Mouse (Mus musculus) liver, embryonic 15.5 days (tissue): ENCODE data around the gene Trim7. TPM values are rescaled to one million over a fixed set of nuclear protein-coding genes. Genes with fewer than 3 reads are reported as not detected.
A peak's percentile ranks its signal among the peaks of the same experiment; 100 is the strongest.

Source experiments
- ATAC-seq: fragments of 200-750 bp; cut with Nextera tagmentation; 2 replicates; pipeline ENCODE4 v1.8.0; 2017; ENCODE audit warnings: moderate number of reproducible peaks, mild to moderate bottlenecking, moderate library complexity; ENCODE audit not compliant: insufficient read depth
- H3K27ac ChIP-seq: fragments of 300-500 bp; sonication (generic); replicated peaks from 2 replicates; pipeline ENCODE4 v1.5.1; 2015; ENCODE audit warnings: mild to moderate bottlenecking, inconsistent platforms
- H3K27me3 ChIP-seq: fragments of 300-500 bp; sonication (generic); 2 replicates; pipeline ENCODE4 v1.6.1; 2015; ENCODE audit warnings: mild to moderate bottlenecking, inconsistent platforms
- H3K36me3 ChIP-seq: fragments of 300-500 bp; sonication (generic); replicated peaks from 2 replicates; pipeline ENCODE4 v1.6.1; 2015; ENCODE audit warnings: moderate library complexity, mild to moderate bottlenecking, inconsistent platforms
- H3K4me1 ChIP-seq: fragments of 300-500 bp; sonication (generic); replicated peaks from 2 replicates; pipeline ENCODE4 v1.6.1; 2015; ENCODE audit warnings: inconsistent platforms
- H3K4me2 ChIP-seq: fragments of 300-500 bp; sonication (generic); 2 replicates; pipeline ENCODE4 v1.6.1; 2015; ENCODE audit warnings: moderate library complexity, mild to moderate bottlenecking, inconsistent platforms
- H3K4me3 ChIP-seq: fragments of 300-500 bp; sonication (generic); replicated peaks from 2 replicates; pipeline ENCODE4 v1.5.1; 2015; ENCODE audit warnings: mild to moderate bottlenecking, inconsistent platforms
- H3K9ac ChIP-seq: fragments of 300-500 bp; sonication (generic); 2 replicates; pipeline ENCODE4 v1.6.1; 2015; ENCODE audit warnings: moderate library complexity, mild to moderate bottlenecking, inconsistent platforms
- H3K9me3 ChIP-seq: fragments of 300-500 bp; sonication (generic); replicated peaks from 2 replicates; pipeline ENCODE4 v1.6.1; 2016; ENCODE audit warnings: inconsistent platforms
- WGBS: fragments of 180-500 bp; shearing (Covaris S2); methylation state at CpG from one replicate; pipeline ENCODE4 v1.1.7; 2015; ENCODE audit warnings: mixed read lengths; ENCODE audit not compliant: insufficient replicate concordance; 5-methylcytosine and 5-hydroxymethylcytosine counted together
- polyA plus RNA-seq: library from polyadenylated mRNA; unstranded; fragments of >200 nt; fragmentation: Nextera tagmentation; extraction: Ambion mirVana; gene quantifications from 2 replicates; pipeline ENCODE4 v1.2.1, GENCODE M21; 2015

Gene Trim7
- polyA plus RNA-seq, 1 experiment from 2014 or later, result 0.09 TPM

DNA sequence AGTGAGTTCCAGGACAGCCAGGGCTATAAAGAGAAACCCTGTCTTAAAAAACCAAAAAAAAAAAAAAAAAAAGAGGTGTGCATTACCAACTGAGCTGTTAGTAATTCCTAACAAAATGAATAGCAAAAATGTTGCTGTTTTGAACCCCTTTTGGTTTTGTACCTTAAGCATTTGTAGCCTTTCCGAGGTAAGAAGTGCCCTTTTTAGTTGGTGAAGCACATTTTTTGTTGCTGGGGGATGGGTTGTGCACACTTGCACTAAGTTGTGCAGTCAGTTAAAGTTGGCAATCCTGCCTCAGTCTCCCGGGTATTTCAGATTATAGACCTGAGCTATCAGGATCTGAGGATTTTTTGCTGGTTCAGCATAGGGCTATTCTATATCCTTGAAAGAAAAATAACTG is 21.0 kb upstream of the Trim7 start:
- no peaks in the 10 kb centered on the region for H3K9me3 ChIP-seq
- no peak overlapping the region for H3K4me2 ChIP-seq
- no peak overlapping the region for H3K9ac ChIP-seq
- peaks cover 46% of the 10 kb centered on the region for H3K4me1 ChIP-seq
- WGBS, result 78% methylated on average over 2 of the region's 2 CpGs
- no peak for ATAC-seq
- peaks cover 85% of the 10 kb centered on the region for H3K36me3 ChIP-seq
- H3K27ac ChIP-seq, result no peak overlapping the region
- H3K4me3 ChIP-seq, result no peak overlapping the region
- no peaks in the 10 kb centered on the region for H3K27me3 ChIP-seq

DNA sequence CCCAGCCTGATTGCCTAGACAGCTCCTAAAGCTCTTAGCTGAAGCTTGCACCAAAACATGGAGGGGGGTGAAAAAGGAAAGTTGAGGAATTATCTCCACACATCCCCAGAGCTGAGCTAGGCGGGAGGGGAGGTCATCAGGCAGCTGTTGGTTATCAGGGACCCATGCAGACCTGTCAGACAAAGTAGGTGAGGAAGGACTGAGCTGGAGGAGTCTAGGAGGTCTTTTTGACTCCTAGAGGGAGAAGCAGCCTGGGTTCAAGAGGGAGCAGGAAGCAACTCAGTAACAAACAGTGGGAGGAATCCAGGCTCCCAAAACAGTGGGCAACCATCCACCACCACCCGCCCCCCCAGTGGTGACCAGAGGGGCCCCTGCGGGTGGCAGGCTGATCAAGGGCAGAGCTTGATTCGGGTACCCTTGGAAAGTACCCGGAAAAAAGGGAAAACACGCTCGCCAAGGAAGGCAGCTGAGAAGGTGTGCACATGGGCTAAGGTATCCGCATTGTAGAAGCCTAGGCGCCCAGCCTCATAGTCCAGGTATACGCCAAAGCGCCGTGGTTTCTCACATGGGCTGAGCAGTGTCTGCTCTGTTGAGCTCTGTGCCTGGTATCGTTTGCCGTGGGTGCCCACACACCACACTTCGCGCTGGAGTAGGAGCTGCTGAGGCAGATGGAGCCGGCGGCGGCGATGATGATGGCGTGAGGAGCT is 18.9 kb upstream of the Trim7 start:
- peak; percentile 38 for ATAC-seq
- Histone ChIP-seq H3K4me2 (no peak overlapping the region), H3K36me3 (peaks cover 100% of the 10 kb centered on the region), H3K9me3 (no peaks in the 10 kb centered on the region), H3K27ac (peak overlapping the region; percentile 38; the same call in 1 of the 2 replicates), H3K27me3 (no peaks in the 10 kb centered on the region), H3K9ac (no peak overlapping the region), H3K4me1 (peaks cover 34% of the 10 kb centered on the region), H3K4me3 (no peak overlapping the region)
- 53% methylated on average over 21 of the region's 21 CpGs for WGBS

DNA sequence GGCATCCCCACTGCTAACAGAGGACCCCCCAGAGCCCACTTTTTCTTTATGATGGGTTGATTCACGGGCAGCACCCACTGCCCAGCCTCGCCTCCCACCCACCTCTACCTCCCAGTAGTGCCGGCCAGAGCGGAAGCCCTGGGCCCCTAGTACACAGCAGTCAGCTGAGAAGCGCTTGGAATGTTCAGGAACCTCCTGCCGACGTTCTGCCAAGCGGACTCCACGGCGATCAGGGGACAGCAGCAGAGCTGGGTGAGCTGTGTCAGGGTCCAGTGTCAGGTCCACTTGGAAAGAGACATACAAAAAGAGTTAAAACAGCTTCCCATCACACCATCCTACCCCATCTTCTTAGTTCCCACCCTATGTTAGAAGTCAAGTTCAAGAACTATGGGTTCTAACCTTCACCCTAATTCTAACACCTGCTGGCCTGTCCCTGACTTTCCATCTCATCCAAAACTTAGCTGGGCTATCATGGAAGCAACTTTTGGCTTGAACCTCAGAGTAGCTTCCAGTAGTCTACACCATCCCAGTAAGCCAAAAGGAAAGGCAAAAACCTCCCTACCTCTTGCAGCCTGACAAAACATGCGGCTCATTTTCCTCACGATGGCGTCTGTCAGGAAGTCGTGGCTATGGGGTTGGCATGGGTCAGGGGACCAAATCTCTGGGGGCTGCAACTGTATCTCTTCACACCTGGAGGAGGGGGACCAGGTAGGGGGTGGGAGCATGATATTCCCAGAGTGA is 18.2 kb upstream of the Trim7 start:
- WGBS, result 48% methylated on average over 14 of the region's 14 CpGs
- H3K9ac ChIP-seq, result no peak overlapping the region
- peaks cover 100% of the 10 kb centered on the region for H3K36me3 ChIP-seq
- no peak overlapping the region for H3K4me3 ChIP-seq
- peaks cover 27% of the 10 kb centered on the region for H3K4me1 ChIP-seq
- peak overlapping the region; percentile 41; the same call in 1 of the 2 replicates for H3K27ac ChIP-seq
- no peaks in the 10 kb centered on the region for H3K27me3 ChIP-seq
- ATAC-seq, result peak; percentile 4; the same call in 1 of the 2 replicates
- no peaks in the 10 kb centered on the region for H3K9me3 ChIP-seq
- H3K4me2 ChIP-seq, result no peak overlapping the region

DNA sequence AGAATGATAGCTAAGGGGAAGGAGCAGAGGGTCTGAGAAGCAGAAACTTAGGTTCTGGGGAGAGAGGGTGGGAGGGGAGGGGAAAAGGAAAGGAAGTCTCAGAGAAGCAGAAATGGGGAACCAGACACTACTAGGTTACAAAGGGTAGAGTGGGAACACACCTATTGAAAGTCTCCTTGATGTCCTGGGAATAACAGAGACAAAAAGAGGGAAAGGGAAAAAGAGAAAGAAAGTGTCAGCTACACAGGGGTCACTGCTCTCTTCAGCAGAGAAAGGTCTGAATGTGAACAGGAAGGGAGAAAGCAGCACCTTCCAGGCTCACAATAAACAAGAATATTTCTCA is 17.7 kb upstream of the Trim7 start:
- H3K36me3 ChIP-seq, result peaks cover 100% of the 10 kb centered on the region
- no peaks in the 10 kb centered on the region for H3K27me3 ChIP-seq
- ATAC-seq, result no peak
- no peak overlapping the region for H3K4me3 ChIP-seq
- H3K4me2 ChIP-seq, result no peak overlapping the region
- H3K4me1 ChIP-seq, result peaks cover 22% of the 10 kb centered on the region
- H3K9ac ChIP-seq, result no peak overlapping the region
- H3K9me3 ChIP-seq, result no peaks in the 10 kb centered on the region
- H3K27ac ChIP-seq, result 0 out of 2 replicates have a peak overlapping the region, but pooled peaks have one; percentile 41

DNA sequence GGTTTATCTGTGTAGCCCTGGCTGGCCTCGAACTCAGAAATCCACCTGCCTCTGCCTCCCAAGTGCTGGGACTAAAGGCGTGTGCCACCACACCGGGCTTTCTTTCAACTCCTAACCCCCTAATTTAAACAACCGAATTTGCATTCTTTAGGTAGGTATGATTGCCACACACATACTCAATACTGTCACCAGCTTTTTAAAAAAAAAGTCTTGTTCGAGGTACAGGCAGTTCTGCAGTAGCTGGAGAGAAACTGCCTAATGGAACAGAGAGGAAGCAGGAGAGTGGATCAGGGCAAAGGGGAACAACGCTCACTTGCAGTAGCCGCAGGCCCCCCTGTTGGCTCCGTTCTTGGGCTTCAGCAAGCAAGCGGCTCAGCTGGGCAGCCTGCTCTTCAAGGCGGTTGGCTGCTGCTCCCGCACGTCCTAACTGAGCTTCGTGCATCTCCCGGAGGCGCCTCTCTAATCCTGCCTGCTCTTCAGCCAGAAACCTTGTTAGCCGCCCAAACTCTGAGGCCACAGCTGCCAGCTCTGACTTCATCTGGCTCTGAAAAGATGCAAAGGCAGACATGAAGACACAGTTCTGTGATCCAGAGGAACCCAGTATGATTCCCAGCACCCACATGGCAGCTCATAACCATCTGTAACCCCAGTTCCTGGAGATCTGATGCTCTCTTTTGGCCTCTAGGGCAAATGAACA is 17.1 kb upstream of the Trim7 start:
- H3K4me1 ChIP-seq, result peaks cover 22% of the 10 kb centered on the region; the same call in 1 of the 2 replicates
- no peaks in the 10 kb centered on the region for H3K27me3 ChIP-seq
- H3K27ac ChIP-seq, result 0 out of 2 replicates have a peak overlapping the region, but pooled peaks have one; percentile 15
- ATAC-seq, result no peak
- no peak overlapping the region for H3K4me3 ChIP-seq
- H3K9ac ChIP-seq, result no peak overlapping the region
- no peaks in the 10 kb centered on the region for H3K9me3 ChIP-seq
- H3K36me3 ChIP-seq, result peaks cover 99% of the 10 kb centered on the region
- WGBS, result 72% methylated on average over 16 of the region's 16 CpGs
- H3K4me2 ChIP-seq, result no peak overlapping the region

DNA sequence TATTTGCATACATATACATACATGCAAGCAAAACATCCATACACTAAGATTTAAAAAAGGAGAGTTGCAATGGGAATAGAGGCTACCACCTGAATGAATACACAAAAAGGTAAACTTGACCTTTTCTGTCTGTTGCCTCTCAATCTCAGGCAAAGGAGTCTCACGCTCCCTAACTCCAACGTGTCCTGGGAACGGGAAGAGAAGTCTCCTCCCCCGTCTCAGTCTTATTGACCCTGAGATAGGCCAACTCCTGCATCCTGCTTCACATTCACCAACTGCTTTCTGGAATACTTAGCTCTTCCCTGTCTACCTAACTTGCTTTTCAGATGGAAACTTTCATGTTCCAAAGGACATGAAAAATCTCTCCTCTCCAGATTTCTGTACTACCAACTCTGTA is 16.5 kb upstream of the Trim7 start:
- no peak overlapping the region for H3K27ac ChIP-seq

DNA sequence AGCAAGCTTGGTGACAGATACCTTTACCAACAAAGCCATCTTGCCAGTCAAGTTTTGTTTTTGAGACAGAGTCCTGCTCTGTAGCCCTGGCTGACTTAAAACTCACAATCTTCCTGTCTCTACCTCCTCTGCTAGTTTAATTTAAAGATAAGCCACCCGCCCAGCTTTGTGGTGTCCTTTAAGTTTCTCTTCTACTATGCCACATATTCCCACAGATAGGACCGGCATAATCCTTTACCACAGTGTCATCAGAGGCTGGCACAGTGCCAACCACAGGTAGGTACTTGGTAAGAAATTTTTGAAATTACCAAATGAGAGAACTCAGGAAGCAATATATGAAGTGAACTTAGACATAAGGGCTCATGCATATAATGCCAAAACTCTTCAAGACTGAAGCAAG is 15.8 kb upstream of the Trim7 start:
- H3K9me3 ChIP-seq, result no peaks in the 10 kb centered on the region
- no peak overlapping the region for H3K27ac ChIP-seq
- H3K4me2 ChIP-seq, result no peak overlapping the region
- no peak overlapping the region for H3K9ac ChIP-seq
- no peak for ATAC-seq
- no peaks in the 10 kb centered on the region for H3K27me3 ChIP-seq
- peaks cover 26% of the 10 kb centered on the region for H3K4me1 ChIP-seq
- H3K4me3 ChIP-seq, result no peak overlapping the region
- H3K36me3 ChIP-seq, result peaks cover 86% of the 10 kb centered on the region
- WGBS, result 35% methylated on average over 2 of the region's 2 CpGs

More for the DNA sequence above, 16.5 kb upstream of the Trim7 start:
- 71% methylated on average over 4 of the region's 4 CpGs for WGBS
- no peak overlapping the region for H3K4me3 ChIP-seq
- no peaks in the 10 kb centered on the region for H3K27me3 ChIP-seq
- H3K4me2 ChIP-seq, result no peak overlapping the region
- H3K4me1 ChIP-seq, result peaks cover 21% of the 10 kb centered on the region
- H3K9ac ChIP-seq, result no peak overlapping the region
- peaks cover 94% of the 10 kb centered on the region for H3K36me3 ChIP-seq
- no peak for ATAC-seq
- no peaks in the 10 kb centered on the region for H3K9me3 ChIP-seq

DNA sequence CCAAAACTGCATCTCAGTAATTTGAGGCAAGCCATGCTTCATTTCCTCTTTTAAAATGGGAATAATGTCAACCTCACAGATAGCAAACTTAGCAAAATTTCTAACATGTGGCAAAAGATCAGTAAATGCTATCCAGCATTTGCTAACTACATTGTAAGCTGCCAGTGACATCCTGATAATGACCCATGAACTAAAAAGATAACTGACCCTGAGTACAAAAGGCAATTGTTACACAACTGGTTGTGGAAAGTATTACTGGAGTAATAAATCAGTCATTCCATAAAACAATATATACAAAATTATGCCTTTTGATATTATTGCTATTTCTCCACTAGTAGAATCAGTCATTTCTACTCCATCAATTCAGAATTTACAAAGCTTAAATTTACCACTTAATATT is 12.2 kb upstream of the Trim7 start:
- Histone ChIP-seq H3K27me3 (no peaks in the 10 kb centered on the region), H3K36me3 (peaks cover 50% of the 10 kb centered on the region), H3K27ac (no peak overlapping the region), H3K4me1 (peaks cover 35% of the 10 kb centered on the region), H3K4me3 (no peak overlapping the region), H3K4me2 (no peak overlapping the region), H3K9ac (no peak overlapping the region), H3K9me3 (no peaks in the 10 kb centered on the region)
- ATAC-seq, result no peak

DNA sequence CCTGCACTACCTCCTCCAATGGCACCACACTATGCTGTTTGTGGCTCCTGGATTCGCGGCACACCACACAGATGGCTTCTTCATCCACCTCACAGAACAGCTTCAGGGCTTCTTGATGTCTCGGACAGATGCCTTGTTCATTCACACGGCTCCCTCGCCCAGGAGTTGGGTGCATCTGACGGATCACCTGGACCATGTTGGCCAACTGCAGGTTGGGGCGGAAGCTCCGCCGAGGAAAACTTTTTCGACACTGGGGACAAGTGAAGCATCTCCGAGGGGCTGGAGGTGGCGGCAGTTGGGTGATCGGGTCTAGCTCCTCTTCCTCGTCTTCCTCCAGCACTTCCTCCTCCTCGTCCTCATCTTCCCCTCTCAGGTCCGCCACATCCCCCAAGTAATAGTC is 10.1 kb upstream of the Trim7 start:
- Histone ChIP-seq H3K4me1 (peaks cover 42% of the 10 kb centered on the region), H3K9me3 (no peaks in the 10 kb centered on the region), H3K9ac (peak overlapping the region; percentile 85; the same call in 1 of the 2 replicates), H3K27me3 (no peaks in the 10 kb centered on the region), H3K4me3 (peak overlapping the region; percentile 83), H3K36me3 (peaks cover 29% of the 10 kb centered on the region), H3K27ac (peak overlapping the region; percentile 97; the same call in 1 of the 2 replicates), H3K4me2 (peak overlapping the region; percentile 93)
- 57% methylated on average over 16 of the region's 16 CpGs for WGBS
- ATAC-seq, result no peak

DNA sequence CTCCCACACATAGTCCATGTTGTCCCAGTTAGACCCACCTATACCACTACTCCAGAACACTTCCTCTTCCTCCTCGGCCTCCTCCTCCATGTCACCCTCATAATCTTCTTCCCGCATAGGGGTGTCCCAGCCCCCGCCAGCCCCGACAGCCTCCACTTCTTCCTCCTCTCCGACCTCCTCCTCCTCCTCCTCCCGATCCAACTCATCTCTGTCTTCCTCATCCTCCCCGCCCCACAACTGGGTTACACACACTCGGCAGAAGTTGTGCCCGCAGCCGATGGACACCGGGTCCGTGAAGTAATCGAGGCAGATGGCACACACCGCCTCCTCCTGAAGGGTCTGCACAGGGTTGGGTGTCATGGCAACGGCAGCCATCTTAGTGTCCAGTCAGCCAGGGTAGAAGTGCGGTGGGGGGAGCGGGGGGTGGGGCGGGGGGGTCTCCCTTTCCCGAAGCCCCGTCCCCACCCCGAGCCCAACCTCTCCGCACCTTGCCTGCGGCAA is 9.6 kb upstream of the Trim7 start:
- ATAC-seq, result no peak
- peak overlapping the region; percentile 83 for H3K4me3 ChIP-seq
- peak overlapping the region; percentile 85 for H3K9ac ChIP-seq
- H3K27ac ChIP-seq, result peak overlapping the region; percentile 97
- no peaks in the 10 kb centered on the region for H3K9me3 ChIP-seq
- peak overlapping the region; percentile 93 for H3K4me2 ChIP-seq
- peaks cover 42% of the 10 kb centered on the region for H3K4me1 ChIP-seq
- H3K36me3 ChIP-seq, result peaks cover 25% of the 10 kb centered on the region
- H3K27me3 ChIP-seq, result no peaks in the 10 kb centered on the region
- under 1% methylated on average over 23 of the region's 23 CpGs for WGBS
